ENCODE assay signal across 8 mouse cellular contexts in the genomic region with DNA sequence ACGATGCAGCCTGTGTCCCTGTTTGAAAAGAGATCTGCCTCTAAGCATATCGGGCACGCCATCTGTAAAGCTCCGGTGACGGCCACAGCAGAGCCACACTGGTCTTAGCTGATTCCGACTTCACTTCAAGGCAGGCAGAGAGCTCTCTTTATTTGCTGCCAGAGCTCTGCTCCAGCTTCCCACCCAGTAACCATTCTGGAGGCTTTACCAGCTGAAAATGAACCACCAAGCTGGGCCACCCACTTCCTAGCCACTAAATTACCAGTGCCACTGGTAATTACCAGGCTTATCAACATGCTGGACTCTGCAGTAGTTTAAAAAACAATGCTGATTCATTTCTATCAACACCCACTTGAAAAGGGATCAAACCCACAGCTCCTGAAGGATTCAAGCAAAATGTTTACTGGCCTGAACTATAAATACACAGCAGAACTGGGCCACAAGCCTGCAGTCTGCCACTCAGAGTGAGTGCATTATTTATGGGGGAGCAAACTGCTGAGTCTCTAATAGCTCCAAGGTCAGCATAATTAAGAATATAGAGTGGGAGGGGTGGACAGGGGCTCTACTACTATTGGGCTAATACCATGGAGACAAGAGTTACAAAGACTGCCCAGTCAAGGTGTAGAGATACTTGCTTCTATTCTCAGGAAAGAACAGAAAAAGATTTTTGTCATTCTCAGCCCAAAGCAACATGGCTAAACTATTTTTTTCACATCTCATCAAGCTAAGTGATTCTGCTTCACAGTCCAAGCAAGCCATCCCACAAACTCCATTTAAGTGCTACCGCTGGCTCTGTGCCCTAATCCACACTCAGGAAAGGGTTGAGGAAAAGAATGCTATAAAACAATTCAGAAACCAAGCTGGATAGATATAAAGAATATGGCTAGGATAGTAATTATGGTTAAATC.
DNase-seq lines count a peak whose midpoint lies in the region; ATAC-seq lines count a peak whose summit lies in the region.

No protein-coding gene starts in this region.

- 83% methylated on average over 7 of the region's 7 CpGs for WGBS in hindbrain, embryonic 12.5 days
- 89% methylated on average over 7 of the region's 7 CpGs for WGBS in hindbrain, embryonic 10.5 days
- 57% methylated on average over 7 of the region's 7 CpGs for WGBS in heart, embryonic 16.5 days

- H3K9ac ChIP-seq in hindbrain, embryonic 12.5 days: no peak overlapping the region
- H3K9ac ChIP-seq in heart, embryonic 16.5 days (ENCODE audit: low read length): 0 out of 2 replicates have a peak overlapping the region, but pooled peaks have one; percentile 32

- peak overlapping the region; percentile 40; the same call in 1 of the 2 replicates for H3K27ac ChIP-seq in hindbrain, embryonic 12.5 days
- no peak overlapping the region; the same call in 1 of the 2 replicates for H3K27ac ChIP-seq in hindbrain, embryonic 10.5 days
- H3K27ac ChIP-seq in heart, embryonic 16.5 days (ENCODE audit: low read length): peak overlapping the region; percentile 83

- peaks cover 4% of the 10 kb centered on the region for H3K36me3 ChIP-seq in hindbrain, embryonic 12.5 days
- peaks cover 20% of the 10 kb centered on the region for H3K36me3 ChIP-seq in hindbrain, embryonic 10.5 days
- no peaks in the 10 kb centered on the region for H3K36me3 ChIP-seq in heart, embryonic 16.5 days (ENCODE audit: control insufficient read depth, insufficient read depth)

- no peak for DNase-seq in hindbrain, embryonic 10.5 days (ENCODE audit: low spot score)
- peak; percentile 81 for DNase-seq in brain, adult 2 months (ENCODE audit: low read depth, low spot score)
- DNase-seq in lung, postnatal 10 days: peak; percentile 33
- DNase-seq in urinary bladder, postnatal 10 days (ENCODE audit: low spot score): no peak
- no peak for DNase-seq in cerebellum, postnatal 36 days
- no peak for DNase-seq in urinary bladder, postnatal 14 days (ENCODE audit: low spot score)

- H3K4me3 ChIP-seq in hindbrain, embryonic 12.5 days: no peak overlapping the region
- no peak overlapping the region for H3K4me3 ChIP-seq in hindbrain, embryonic 10.5 days
- no peak overlapping the region for H3K4me3 ChIP-seq in heart, embryonic 16.5 days (ENCODE audit: low read length)

- H3K9me3 ChIP-seq in hindbrain, embryonic 12.5 days (replicated peaks): no peaks in the 10 kb centered on the region
- no peaks in the 10 kb centered on the region for H3K9me3 ChIP-seq in hindbrain, embryonic 10.5 days
- H3K9me3 ChIP-seq in heart, embryonic 16.5 days (replicated peaks; ENCODE audit: control insufficient read depth, low read length): no peaks in the 10 kb centered on the region

- peaks cover 11% of the 10 kb centered on the region for H3K4me1 ChIP-seq in hindbrain, embryonic 12.5 days
- H3K4me1 ChIP-seq in hindbrain, embryonic 10.5 days (replicated peaks): peaks cover 31% of the 10 kb centered on the region
- peaks cover 32% of the 10 kb centered on the region for H3K4me1 ChIP-seq in heart, embryonic 16.5 days (ENCODE audit: control insufficient read depth, insufficient read depth, low read length)

- no peak overlapping the region for H3K4me2 ChIP-seq in hindbrain, embryonic 12.5 days (replicated peaks)
- H3K4me2 ChIP-seq in heart, embryonic 16.5 days (ENCODE audit: low read depth, low read length): peak overlapping the region; percentile 8

- H3K27me3 ChIP-seq in hindbrain, embryonic 12.5 days: 0 out of 2 replicates have a peak, but pooled peaks cover 2% of the 10 kb centered on the region
- no peaks in the 10 kb centered on the region for H3K27me3 ChIP-seq in hindbrain, embryonic 10.5 days (ENCODE audit: insufficient read depth, poor library complexity, severe bottlenecking)
- H3K27me3 ChIP-seq in heart, embryonic 16.5 days (ENCODE audit: control insufficient read depth, insufficient read depth, low read length): no peaks in the 10 kb centered on the region

- ATAC-seq in hindbrain, embryonic 12.5 days (ENCODE audit: low FRiP score): no peak
- peak; percentile 89 for ATAC-seq in heart, embryonic 16.5 days (replicated peaks; ENCODE audit: extremely low read depth, insufficient read depth, low FRiP score)

Comparison
In these comparisons a context has a peak if more than half of its experiments do, and no peak if none do; other contexts are left out.
1. DNase-seq: peak in brain, adult 2 months (single experiment) and lung, postnatal 10 days (single experiment); none in hindbrain, embryonic 10.5 days (single experiment), urinary bladder, postnatal 10 days (single experiment), cerebellum, postnatal 36 days (0 of 2) and urinary bladder, postnatal 14 days (single experiment).